Mouse (Mus musculus): ENCODE measurements around the gene Nptxr.
A peak's percentile ranks its signal among the peaks of the same experiment; 100 is the strongest.

The Nptxr gene

DNA sequence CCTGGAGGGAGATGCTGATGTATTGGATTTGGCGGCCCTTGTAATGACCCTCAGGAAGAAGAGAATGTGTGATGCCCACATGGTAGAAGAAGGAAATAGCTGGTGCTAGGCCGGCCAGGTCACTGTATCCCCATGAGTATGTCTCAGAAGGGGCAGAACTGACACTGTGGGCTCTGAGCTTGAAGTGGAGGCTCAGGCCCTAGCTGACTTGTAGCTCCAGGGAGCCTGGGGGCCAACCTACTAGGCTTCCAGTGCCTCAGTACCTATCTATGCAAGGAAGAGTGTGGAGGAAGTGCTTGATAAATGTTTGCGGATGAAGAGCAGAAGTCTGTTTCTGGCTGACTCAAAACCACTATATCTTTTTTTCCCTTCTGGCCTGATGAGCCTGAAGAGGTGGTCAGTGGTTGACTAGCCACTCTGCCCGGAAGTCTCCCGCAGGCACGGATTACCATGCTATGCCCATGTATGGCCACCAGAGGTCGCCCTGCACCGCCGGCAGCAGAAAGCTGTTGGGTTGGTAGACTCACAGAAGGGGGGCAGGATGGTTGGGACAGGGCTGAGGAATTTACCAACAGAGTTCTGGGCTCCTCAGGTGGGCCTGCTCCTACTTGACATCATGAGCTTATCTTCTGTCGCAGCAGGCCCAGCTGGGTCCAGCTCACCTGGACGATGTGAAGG is 51.7 kb downstream of the Nptxr start:
- peak; percentile 79 to 88 for DNase-seq

DNA sequence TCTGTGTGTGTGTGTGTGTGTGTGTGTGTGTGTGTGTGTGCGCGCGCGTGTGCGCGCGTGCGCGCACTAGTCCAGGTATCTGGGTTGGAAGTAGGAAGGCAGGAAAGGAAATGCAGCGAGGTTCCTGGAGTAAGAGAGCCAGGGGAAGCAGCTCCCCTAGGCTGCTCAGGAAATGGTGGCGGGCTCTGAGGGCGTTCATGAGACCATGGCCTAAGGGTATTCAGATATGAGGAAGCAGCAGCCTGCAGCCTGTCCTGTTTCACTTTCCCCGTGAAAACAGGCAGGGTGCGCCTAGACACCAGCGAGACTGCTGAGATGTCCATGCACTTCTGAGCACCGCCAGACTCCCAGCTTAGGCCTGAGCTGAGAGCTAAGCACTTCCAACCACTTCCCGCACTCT is 52.8 kb downstream of the Nptxr start:
- DNase-seq, result no peak

DNA sequence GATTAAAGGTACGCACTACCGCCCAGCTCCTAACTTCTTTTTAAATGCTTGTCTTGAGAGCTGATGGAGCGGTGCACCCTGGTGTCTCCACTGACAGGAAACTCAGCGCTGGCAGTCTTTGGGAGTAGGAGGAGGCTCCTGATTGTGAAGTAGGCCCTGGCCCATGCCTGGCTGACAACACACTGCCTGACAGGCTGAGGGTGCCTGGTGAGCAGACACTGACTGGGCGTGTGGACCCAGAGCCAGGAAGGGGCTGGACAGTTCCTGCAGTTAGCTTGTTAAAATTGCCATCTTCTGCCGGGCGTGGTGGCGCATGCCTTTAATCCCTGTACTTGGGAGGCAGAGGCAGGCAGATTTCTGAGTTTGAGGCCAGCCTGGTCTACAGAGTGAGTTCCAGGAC is 54.3 kb downstream of the Nptxr start:
- no peak for DNase-seq

DNA sequence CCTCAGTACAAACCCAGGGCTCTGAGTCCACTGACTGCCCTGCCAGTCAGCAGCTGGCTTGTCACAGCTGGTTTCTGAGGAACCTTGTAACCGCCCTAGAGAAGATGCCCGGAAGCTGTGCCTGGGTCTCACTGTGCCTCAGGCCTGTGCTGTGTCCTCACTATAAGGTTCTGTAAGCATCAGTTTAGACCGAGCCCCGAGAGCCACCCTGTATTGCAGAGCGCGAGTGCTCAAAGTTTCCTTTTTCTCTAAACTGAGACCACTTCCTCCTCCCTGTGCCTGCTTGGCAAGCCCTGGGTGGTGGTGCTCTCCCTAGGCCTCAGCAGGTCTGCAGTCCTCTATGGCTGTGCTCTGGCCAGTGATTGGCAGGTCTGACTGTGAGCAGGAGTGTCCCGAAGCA is 55.4 kb downstream of the Nptxr start:
- no peak for DNase-seq

DNA sequence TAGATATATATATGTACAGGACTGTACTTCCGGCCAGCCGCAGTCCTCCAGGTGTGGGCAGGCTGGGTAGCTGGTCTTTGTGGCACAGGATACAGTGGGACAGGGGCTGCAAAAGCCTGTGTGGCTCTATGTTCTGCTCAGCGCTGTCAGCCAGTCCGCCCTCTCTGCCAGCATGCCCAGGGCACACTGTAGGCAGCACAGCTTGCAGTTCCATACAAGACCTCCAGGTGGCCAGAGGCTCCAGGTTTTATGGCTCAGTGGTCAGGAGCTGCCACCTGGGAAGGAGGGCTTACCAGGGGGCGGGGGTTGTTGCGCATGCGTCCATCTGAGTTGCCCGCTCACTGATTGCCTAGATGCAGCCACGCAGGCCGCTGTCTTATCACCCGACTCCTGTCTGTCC is 56.6 kb downstream of the Nptxr start:
- DNase-seq, result no peak

DNA sequence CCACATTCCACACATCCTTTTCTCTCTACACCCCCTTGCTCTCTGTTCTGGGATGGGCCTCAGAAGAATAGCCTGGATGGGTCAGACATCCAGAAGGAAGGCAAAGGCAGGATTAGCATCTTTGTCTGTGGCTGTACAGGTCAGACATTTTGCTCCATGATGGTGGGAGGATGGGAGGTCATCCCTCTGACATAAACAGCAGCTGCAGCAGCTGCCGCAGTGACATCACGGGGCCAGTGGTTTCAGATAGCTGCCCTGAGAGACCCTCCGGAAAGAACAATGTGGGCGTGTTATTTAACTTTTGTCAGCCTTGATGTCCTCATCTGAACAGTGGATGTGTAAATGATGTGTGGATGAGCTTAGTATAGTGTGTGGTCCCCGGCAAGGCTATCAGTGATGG is 58.7 kb downstream of the Nptxr start:
- no peak for DNase-seq

DNA sequence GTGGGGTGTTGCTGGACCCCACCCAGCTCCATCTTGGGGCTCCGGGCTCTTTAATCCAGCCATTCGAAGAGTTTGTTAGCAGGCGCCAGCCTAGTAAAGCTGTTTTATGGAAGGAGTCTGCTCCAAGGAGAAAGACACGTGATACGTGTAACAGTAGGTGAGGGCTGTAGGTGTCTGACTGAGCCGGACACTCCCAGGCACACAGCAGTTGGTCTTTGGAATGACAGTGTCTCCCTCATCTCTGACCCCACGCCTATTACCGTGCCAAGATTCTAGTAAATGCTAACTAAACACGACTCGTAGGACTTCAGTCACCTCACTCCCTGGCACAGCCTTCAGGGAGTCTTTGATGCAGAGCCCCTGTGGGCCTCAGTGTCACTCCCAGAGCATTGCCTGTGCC is 59.3 kb downstream of the Nptxr start:
- DNase-seq, result no peak

DNA sequence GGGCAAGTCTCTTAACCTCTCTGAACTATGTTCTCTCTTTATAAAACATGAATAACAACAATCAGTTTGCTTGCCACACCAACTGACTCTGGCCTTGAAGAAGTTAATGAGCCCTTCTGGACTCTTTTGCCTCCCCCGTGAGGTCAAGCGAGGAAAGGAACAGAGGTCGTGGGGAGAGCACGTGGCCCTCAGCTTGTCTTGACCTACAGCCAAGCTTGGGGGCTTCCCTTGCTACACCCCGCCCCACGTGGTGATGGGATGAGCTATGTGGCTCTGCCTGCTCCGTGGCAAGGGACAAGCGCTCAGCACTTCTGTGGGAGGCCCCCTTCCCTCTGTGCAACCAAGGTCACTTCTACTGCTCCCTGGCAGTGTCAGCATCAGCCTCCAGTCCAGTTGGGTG is 59.8 kb downstream of the Nptxr start:
- DNase-seq, result no peak

DNA sequence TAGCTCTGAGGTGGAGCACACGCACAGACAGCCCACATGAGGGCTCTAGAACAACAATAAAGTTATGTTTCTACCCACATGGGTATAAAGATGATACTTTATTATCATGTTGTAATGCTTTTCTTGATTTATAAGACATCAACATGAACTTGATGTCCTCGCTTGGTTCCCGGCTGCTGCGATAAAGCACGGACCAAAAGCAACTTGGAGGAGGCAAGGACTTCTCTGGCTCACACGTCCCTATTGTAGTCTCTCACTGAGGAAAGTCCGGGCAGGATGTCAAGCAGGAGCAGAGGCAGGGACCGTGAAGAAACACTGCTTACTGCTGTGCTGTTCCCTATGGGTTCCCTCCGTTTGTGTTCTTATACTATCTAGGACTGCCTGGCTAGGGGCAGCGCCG is 60.6 kb downstream of the Nptxr start:
- no peak for DNase-seq

DNA sequence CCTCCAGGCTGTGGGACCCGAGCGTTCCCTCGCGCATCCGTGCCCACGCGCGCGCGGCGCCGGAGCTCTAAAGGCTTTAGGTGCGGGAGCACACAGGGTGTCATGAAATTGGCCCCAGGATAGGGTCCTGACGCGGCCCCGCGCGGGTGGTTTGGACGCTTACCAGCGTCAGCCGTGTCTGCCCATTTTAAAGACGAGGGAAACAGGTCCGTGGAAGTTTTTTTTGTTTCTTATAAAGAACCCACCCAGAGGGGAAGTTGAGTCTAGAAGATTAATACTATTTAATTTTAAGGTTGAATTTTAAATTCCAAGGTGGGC is 61.9 kb downstream of the Nptxr start:
- DNase-seq, result no peak

DNA sequence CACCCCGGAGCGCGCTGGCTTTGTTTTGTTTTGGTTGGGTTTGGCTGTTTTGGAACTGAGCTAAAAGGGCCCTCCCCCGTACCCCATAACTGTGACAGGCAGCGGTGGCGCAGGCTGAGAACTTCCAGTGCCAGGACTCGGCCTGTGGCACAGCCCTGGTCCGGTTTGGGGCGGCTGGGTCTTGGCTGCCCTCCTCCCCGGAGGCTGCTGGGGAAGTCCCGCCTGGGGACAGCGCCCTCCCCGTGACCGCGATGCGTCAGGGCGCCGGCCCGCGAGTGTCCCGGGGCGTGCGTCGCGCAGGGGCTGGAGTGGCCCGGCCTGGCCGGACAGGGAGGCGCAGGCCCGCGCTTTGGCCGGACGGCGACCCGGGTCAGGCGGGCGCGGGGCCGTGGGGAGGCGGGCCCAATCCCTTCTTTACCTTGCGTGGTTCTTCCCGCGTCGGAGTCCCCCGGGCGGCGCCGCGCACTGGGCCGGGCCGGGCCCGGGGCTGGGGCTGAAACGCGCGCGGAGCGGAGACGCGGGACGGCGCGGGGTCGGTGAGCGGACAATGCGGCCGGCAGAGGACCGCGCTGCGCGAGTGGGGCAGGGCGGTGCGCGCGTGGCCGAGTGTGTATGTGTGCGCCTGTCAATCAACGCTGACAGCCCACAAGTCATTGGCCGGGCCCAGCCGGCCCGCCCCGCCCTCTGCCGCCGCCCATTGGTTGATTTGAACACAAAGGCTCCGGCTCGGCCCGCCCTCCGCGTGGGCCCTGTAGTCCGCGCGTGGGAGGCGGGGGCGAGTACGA is 62.5 kb downstream of the Nptxr start, which contains the start of gene Sun2:
Gene Sun2, minus strand, starts transcription at position 616 of the 785 bp plus-strand sequence.
- DNase-seq, result peak; percentile 95 to 97

DNA sequence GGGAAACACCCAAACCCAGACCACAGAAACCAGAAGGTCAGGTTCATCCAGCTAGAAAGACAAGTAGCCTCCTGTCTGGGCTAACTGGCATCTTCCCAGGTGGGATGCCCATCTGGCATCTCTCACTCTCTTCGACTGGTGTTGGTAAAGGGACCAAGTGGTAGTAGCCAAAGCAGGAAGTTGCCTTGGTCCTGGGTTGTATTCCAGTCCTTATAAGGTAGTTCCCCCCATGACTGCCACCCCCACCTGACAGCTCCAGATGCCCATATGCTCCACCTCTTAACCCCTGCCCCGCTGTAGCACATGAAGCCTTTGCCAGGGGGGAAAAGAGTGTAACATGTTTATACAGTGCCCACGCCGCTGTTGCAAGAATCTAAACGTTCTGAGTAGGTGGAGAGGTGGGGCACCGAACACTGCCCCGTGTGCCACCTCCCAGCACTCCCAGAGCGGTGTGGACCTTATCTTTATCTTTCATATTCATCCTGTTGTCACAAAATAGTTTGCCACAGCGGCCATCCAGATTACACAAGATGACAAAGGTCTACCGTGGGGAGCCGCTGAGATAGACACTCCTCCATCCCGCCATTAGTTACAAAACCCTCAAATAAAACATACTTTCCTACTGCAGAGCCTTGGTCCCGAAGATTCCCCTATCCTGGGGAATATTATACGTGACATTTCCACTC is 63.2 kb downstream of the Nptxr start:
- peak; percentile 45 to 51 for DNase-seq

DNA sequence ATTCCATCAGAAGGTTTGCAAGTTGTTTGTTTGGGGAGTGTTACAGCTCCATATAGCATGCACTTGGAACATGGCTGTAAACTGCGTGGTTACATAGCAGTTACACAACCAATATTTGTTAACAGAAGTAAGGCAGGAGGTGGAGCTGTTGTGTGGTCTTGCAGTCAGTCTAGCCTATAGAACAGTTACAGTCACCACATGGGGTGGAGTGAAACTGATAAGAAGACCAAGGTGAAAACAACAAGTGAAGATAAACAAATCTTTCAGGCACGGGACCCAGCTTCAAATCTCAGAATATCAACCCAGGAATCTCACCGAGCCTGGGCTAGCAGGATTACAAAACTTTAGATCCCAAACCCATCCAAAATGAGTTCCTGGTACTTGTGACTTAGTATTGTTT is 63.8 kb downstream of the Nptxr start:
- no peak for DNase-seq
